Mouse (Mus musculus) embryonic fibroblast, embryonic 13.5 days (primary cell): ENCODE results near the gene Slco1a5.

Source experiments
- CTCF ChIP-seq: IDR thresholded peaks from 2 replicates; pipeline ENCODE4 v1.5.1; 2011; ENCODE audit warnings: mild to moderate bottlenecking, control low read depth, low read length, moderate library complexity, borderline replicate concordance; ENCODE audit not compliant: insufficient read depth
- POLR2A ChIP-seq: IDR thresholded peaks from 2 replicates; pipeline ENCODE4 v1.6.1; 2011; ENCODE audit warnings: low read depth, mild to moderate bottlenecking, control low read depth, low read length, moderate library complexity

DNA sequence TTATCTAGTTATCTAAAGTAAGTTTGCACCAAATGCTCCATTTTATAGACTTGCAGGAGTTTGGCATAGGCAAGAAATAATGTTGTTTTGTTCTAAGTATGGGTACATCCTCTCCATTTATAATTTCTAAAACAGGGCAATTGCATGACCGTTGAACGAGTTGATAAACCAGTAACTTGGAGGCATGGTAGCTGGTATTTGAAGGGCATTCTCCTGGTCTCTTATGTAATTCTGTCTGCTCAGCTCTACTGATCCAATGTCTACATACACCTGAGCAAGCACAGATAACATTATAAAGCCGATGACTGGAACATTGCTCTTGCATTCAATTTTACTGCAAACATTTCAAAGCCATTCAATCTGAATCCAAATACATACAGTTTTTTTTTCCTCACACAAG is 135.4 kb downstream of the Slco1a5 start:
- TF ChIP-seq POLR2A (no peak), CTCF (no peak)
